Mouse (Mus musculus) brain, embryonic 18.5 days (tissue): ENCODE measurements around the gene Zswim9.

Experiments
- DNase-seq: peaks from one replicate; pipeline ENCODE4 v3.0.0-alpha.2; 2012; ENCODE audit warnings: low read depth, low spot score

Zswim9 gene

DNA sequence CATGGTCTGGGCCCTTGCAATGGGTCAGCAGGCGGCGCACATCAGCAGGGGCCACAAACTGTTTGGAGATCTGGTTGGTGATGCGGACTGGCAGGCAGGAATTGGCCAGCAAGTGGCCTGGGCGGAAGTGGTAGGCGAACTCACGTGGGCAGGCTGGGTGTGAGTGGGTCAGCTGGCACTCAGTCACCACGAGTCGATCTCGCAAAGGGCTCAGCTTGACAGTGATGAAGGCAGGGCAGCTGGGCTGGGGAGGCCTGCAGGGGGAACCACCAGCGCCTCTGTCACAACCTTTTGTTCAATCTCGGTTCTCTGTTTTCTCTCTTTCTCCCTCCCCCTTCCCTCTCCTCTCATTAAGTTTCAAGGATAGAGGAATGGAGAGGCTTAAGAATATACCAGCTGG lies 9.1 kb downstream of the Zswim9 start:
- DNase-seq: no peak

DNA sequence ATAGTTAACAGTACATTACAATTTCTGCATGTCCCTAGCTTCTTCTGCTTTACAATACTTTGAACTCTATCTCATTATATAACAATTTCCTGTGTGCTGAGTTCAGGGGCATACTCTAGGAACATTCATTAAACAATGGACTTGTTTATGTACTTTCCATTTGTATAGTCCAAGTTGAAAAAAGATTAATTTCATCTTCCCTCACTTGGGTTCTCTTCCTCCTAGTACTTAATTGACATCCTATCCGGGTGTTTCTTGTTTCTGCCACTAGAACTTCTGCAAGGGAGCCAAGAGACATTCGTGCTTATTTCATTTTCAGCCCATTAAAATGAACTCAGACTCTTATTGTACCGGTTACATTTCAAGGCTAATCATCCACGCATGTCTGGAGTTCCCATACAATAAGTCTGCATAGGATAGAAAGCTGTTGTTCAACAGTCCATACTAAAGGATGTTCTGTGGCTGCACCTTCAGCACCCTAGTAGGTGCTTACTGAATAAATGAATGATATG lies 9.7 kb downstream of the Zswim9 start:
- no peak for DNase-seq

GRCm38 (mm10) chr7:13264396-13264795 lies 14.1 kb downstream of the Zswim9 start:
- no peak for DNase-seq

GRCm38 (mm10) chr7:13263851-13264250 lies 14.7 kb downstream of the Zswim9 start:
- no peak for DNase-seq

- DNase-seq: no peak
Observed at GRCm38 (mm10) chr7:13260746-13261700, 17.5 kb downstream of the Zswim9 start.

DNA sequence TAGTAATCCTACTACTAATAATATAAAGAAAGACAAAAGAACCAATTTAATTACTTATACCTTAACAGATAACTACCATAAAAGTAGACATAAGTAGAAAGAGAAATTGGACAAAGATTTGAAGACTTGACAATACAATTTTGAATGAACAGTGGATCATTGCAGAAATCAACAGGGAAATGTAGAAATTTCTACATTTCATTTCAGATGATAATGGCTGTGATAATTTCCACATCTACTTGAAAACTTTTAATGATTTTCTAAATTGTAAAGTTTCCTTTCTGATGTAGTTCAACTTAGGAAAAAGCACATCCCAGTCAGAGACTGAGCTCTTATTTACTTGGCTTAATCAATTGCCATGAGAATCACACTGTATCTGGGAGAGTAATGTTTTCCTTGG lies 65.8 kb downstream of the Zswim9 start, which contains the start of gene Vmn1r89:
Vmn1r89 (plus strand) TSS at position 301 of the 400 bp plus-strand sequence.
- no peak for DNase-seq
